Mouse (Mus musculus) stomach, embryonic 15.5 days (tissue): Measurements from ENCODE around the gene Myo9a. TPM values are rescaled to one million over a fixed set of nuclear protein-coding genes. Genes with fewer than 3 reads are reported as not detected.

Experiments
- ATAC-seq: fragments of 200-750 bp; cut with Nextera tagmentation; 2 replicates; pipeline ENCODE4 v1.8.0; 2017; ENCODE audit warnings: low read depth, moderate number of reproducible peaks, moderate TSS enrichment; ENCODE audit not compliant: insufficient read depth, low FRiP score
- H3K27ac ChIP-seq: fragments of 300-500 bp; sonication (generic); 2 replicates; pipeline ENCODE4 v1.5.1; 2015; ENCODE audit warnings: mild to moderate bottlenecking, inconsistent platforms
- H3K27me3 ChIP-seq: fragments of 300-500 bp; sonication (generic); replicated peaks from 2 replicates; pipeline ENCODE4 v1.6.1; 2015; ENCODE audit warnings: inconsistent platforms
- H3K36me3 ChIP-seq: fragments of 300-500 bp; sonication (generic); 2 replicates; pipeline ENCODE4 v1.6.1; 2015; ENCODE audit warnings: inconsistent platforms
- H3K4me1 ChIP-seq: fragments of 300-500 bp; sonication (generic); 2 replicates; pipeline ENCODE4 v1.6.1; 2015; ENCODE audit warnings: inconsistent platforms
- H3K4me2 ChIP-seq: fragments of 300-500 bp; sonication (generic); 2 replicates; pipeline ENCODE4 v1.6.1; 2015; ENCODE audit warnings: mild to moderate bottlenecking, inconsistent platforms
- H3K4me3 ChIP-seq: fragments of 300-500 bp; sonication (generic); replicated peaks from 2 replicates; pipeline ENCODE4 v1.5.1; 2015; ENCODE audit warnings: inconsistent platforms
- H3K9ac ChIP-seq: fragments of 300-500 bp; sonication (generic); 2 replicates; pipeline ENCODE4 v1.6.1; 2015; ENCODE audit warnings: inconsistent platforms
- H3K9me3 ChIP-seq: fragments of 300-500 bp; sonication (generic); 2 replicates; pipeline ENCODE4 v1.6.1; 2016; ENCODE audit warnings: inconsistent platforms
- WGBS: fragments of 180-500 bp; shearing (Covaris S2); methylation state at CpG from one replicate; pipeline ENCODE4 v1.1.7; 2015; 5-methylcytosine and 5-hydroxymethylcytosine counted together
- polyA plus RNA-seq: library from polyadenylated mRNA; unstranded; fragments of >200 nt; fragmentation: Nextera tagmentation; extraction: Ambion mirVana; gene quantifications from 2 replicates; pipeline ENCODE4 v1.2.1, GENCODE M21; 2015

Myo9a gene
- 14.1 and 14.7 TPM in 2 replicates for polyA plus RNA-seq

- Histone ChIP-seq H3K9ac (peak within 1 kb of the TSS; percentile 59), H3K27ac (peak within 1 kb of the TSS; percentile 96), H3K36me3 (no peaks in the 10 kb centered on the region), H3K27me3 (no peaks in the 10 kb centered on the region), H3K4me3 (peak within 1 kb of the TSS; percentile 93), H3K4me1 (0 out of 2 replicates have a peak, but pooled peaks cover 9% of the 10 kb centered on the region), H3K4me2 (peak within 1 kb of the TSS; percentile 82), H3K9me3 (no peaks in the 10 kb centered on the region)
- under 1% methylated on average over 55 of the region's 59 CpGs for WGBS
- peak; percentile 94 for ATAC-seq
These were observed at the start of gene Myo9a, which contains the start of gene Senp8 for GRCm38 (mm10) chr9:59750267-59751065. Myo9a (plus strand) TSS chr9:59750896. Senp8 (minus strand) TSS chr9:59750710.

- no peaks in the 10 kb centered on the region for H3K9me3 ChIP-seq
- no peaks in the 10 kb centered on the region for H3K27me3 ChIP-seq
- no peak overlapping the region for H3K4me3 ChIP-seq
- no peak overlapping the region for H3K27ac ChIP-seq
- H3K36me3 ChIP-seq: no peaks in the 10 kb centered on the region
- no peaks in the 10 kb centered on the region for H3K4me1 ChIP-seq
- no peak overlapping the region for H3K9ac ChIP-seq
- no peak for ATAC-seq
- H3K4me2 ChIP-seq: no peak overlapping the region
- WGBS: 78% methylated on average over 7 of the region's 7 CpGs
These were observed 49.6 kb upstream of the Myo9a start for GRCm38 (mm10) chr9:59701094-59701493.

- Histone ChIP-seq H3K4me2 (no peak overlapping the region), H3K9ac (no peak overlapping the region), H3K27ac (no peak overlapping the region), H3K9me3 (no peaks in the 10 kb centered on the region), H3K27me3 (no peaks in the 10 kb centered on the region), H3K4me3 (no peak overlapping the region), H3K4me1 (0 out of 2 replicates have a peak, but pooled peaks cover 4% of the 10 kb centered on the region), H3K36me3 (no peaks in the 10 kb centered on the region)
- no peak for ATAC-seq
- WGBS: 58% methylated on average over 6 of the region's 6 CpGs
These were observed 47.6 kb upstream of the Myo9a start for GRCm38 (mm10) chr9:59703099-59703498.

GRCm38 (mm10) chr9:59706850-59707825 lies 43.6 kb upstream of the Myo9a start:
- Histone ChIP-seq H3K9ac (no peak overlapping the region), H3K4me3 (no peak overlapping the region), H3K36me3 (no peaks in the 10 kb centered on the region), H3K27me3 (no peaks in the 10 kb centered on the region), H3K4me1 (0 out of 2 replicates have a peak, but pooled peaks cover 4% of the 10 kb centered on the region), H3K4me2 (no peak overlapping the region), H3K27ac (no peak overlapping the region), H3K9me3 (no peaks in the 10 kb centered on the region)
- peak; percentile 7; the same call in 1 of the 2 replicates for ATAC-seq
- WGBS: 35% methylated on average over 10 of the region's 10 CpGs

GRCm38 (mm10) chr9:59709225-59709624 lies 41.5 kb upstream of the Myo9a start:
- no peak overlapping the region for H3K27ac ChIP-seq
- no peak overlapping the region for H3K4me3 ChIP-seq
- no peaks in the 10 kb centered on the region for H3K36me3 ChIP-seq
- no peak for ATAC-seq
- H3K4me2 ChIP-seq: no peak overlapping the region
- H3K27me3 ChIP-seq: no peaks in the 10 kb centered on the region
- 0 out of 2 replicates have a peak, but pooled peaks cover 4% of the 10 kb centered on the region for H3K4me1 ChIP-seq
- no peak overlapping the region for H3K9ac ChIP-seq
- 76% methylated on average over 3 of the region's 3 CpGs for WGBS
- H3K9me3 ChIP-seq: no peaks in the 10 kb centered on the region

GRCm38 (mm10) chr9:59716275-59716898 lies 34.3 kb upstream of the Myo9a start:
- Histone ChIP-seq H3K4me1 (no peaks in the 10 kb centered on the region; the same call in 1 of the 2 replicates), H3K27ac (no peak overlapping the region), H3K9me3 (no peaks in the 10 kb centered on the region), H3K27me3 (no peaks in the 10 kb centered on the region), H3K4me2 (no peak overlapping the region), H3K9ac (no peak overlapping the region), H3K4me3 (no peak overlapping the region), H3K36me3 (no peaks in the 10 kb centered on the region)
- no peak for ATAC-seq
- 57% methylated on average over 7 of the region's 7 CpGs for WGBS

- 89% methylated on average over 4 of the region's 4 CpGs for WGBS
- H3K4me2 ChIP-seq: no peak overlapping the region
- peaks cover 3% of the 10 kb centered on the region; the same call in 1 of the 2 replicates for H3K4me1 ChIP-seq
- no peaks in the 10 kb centered on the region for H3K27me3 ChIP-seq
- no peak overlapping the region for H3K27ac ChIP-seq
- H3K9ac ChIP-seq: no peak overlapping the region
- ATAC-seq: no peak
- no peaks in the 10 kb centered on the region for H3K9me3 ChIP-seq
- no peaks in the 10 kb centered on the region for H3K36me3 ChIP-seq
- no peak overlapping the region for H3K4me3 ChIP-seq
These were observed 32.5 kb upstream of the Myo9a start for GRCm38 (mm10) chr9:59718237-59718636.

- ATAC-seq: no peak
- no peaks in the 10 kb centered on the region for H3K27me3 ChIP-seq
- H3K9ac ChIP-seq: no peak overlapping the region
- 80% methylated on average over 5 of the region's 5 CpGs for WGBS
- no peaks in the 10 kb centered on the region for H3K36me3 ChIP-seq
- no peaks in the 10 kb centered on the region for H3K9me3 ChIP-seq
- no peak overlapping the region for H3K4me2 ChIP-seq
- peaks cover 10% of the 10 kb centered on the region for H3K4me1 ChIP-seq
- H3K27ac ChIP-seq: no peak overlapping the region
- H3K4me3 ChIP-seq: no peak overlapping the region
These were observed 29.6 kb upstream of the Myo9a start for GRCm38 (mm10) chr9:59721144-59721543.

GRCm38 (mm10) chr9:59723096-59723657 lies 27.5 kb upstream of the Myo9a start:
- peaks cover 10% of the 10 kb centered on the region for H3K4me1 ChIP-seq
- 15% methylated on average over 10 of the region's 10 CpGs for WGBS
- peak; percentile 50; the same call in 1 of the 2 replicates for ATAC-seq
- no peaks in the 10 kb centered on the region for H3K27me3 ChIP-seq
- H3K4me3 ChIP-seq: peak overlapping the region; percentile 14; the same call in 1 of the 2 replicates
- no peak overlapping the region for H3K9ac ChIP-seq
- 0 out of 2 replicates have a peak overlapping the region, but pooled peaks have one; percentile 7 for H3K27ac ChIP-seq
- no peaks in the 10 kb centered on the region for H3K9me3 ChIP-seq
- H3K4me2 ChIP-seq: peak overlapping the region; percentile 48
- H3K36me3 ChIP-seq: no peaks in the 10 kb centered on the region

GRCm38 (mm10) chr9:59723791-59724442 lies 26.8 kb upstream of the Myo9a start:
- Histone ChIP-seq H3K9me3 (no peaks in the 10 kb centered on the region), H3K27ac (0 out of 2 replicates have a peak overlapping the region, but pooled peaks have one; percentile 7), H3K4me2 (no peak overlapping the region), H3K9ac (no peak overlapping the region), H3K4me1 (peaks cover 10% of the 10 kb centered on the region), H3K27me3 (no peaks in the 10 kb centered on the region), H3K36me3 (no peaks in the 10 kb centered on the region), H3K4me3 (no peak overlapping the region)
- 49% methylated on average over 8 of the region's 8 CpGs for WGBS
- ATAC-seq: 0 out of 2 replicates have a peak, but pooled peaks have one; percentile 31
